Mouse (Mus musculus): ENCODE measurements at regions not wholly inside any gene's neighbourhood (a gene's known extent, or its start where the extent isn't known, plus 50 kb on each side); places are given as distances from the start of the nearest gene placed in this dataset.

DNA sequence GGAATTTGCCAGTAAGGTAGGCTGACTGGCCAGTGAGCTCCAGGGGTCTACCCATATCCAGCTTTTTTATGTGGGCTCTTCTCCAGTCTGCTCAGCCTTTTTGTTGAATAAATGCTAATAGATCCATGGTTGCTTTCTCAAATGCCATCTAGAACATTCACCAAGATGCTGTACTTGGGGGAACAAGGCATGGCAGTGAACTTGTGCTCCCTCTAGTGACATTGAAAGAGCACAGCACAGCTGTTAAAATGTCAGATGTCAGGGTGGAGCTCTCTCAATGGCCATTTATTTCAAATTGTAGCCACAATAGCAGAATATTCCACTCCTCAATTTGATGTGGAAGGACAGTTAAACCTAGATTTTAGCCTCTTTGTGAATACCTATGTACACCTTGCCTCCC is 86.3 kb downstream of the Kcnk1 start:
- H3K4me3 ChIP-seq: no peak overlapping the region
- TF ChIP-seq CEBPB (IDR thresholded peaks at IDR 0.05; ENCODE audit: insufficient read depth, poor library complexity, severe bottlenecking) (no peak), POLR2AphosphoS2 (IDR thresholded peaks at IDR 0.05; ENCODE audit: insufficient read length, low read depth) (no peak), MYOD1 (IDR thresholded peaks at IDR 0.05; ENCODE audit: control insufficient read depth in 1 of 3, insufficient read length in 2 of 3, low read depth in 2 of 3) (no peak), POLR2A (IDR thresholded peaks at IDR 0.05; ENCODE audit: insufficient read length, low read depth) (no peak), E2F4 (IDR thresholded peaks at IDR 0.05; ENCODE audit: insufficient read depth) (no peak), REST (IDR thresholded peaks at IDR 0.05; ENCODE audit: insufficient read depth, insufficient read length) (no peak), TCF3 (IDR thresholded peaks at IDR 0.05; ENCODE audit: insufficient read length, low read depth) (no peak), MAX (IDR thresholded peaks at IDR 0.05; ENCODE audit: low read depth) (no peak), MYOG (IDR thresholded peaks at IDR 0.05; ENCODE audit: control insufficient read depth in 1 of 3, insufficient read depth in 1 of 3, insufficient read length in 2 of 3, low read depth in 2 of 3) (no peak), USF1 (IDR thresholded peaks at IDR 0.05; ENCODE audit: low read depth) (no peak), SRF (IDR thresholded peaks at IDR 0.05; ENCODE audit: control insufficient read depth, insufficient read length, low read depth) (no peak)
- H3K36me3 ChIP-seq (ENCODE audit: control insufficient read depth, insufficient read depth): no peaks in the 10 kb centered on the region
- no peaks in the 10 kb centered on the region for H3K79me2 ChIP-seq (ENCODE audit: control insufficient read depth, insufficient read depth)
- no peak overlapping the region for H3K4me2 ChIP-seq (ENCODE audit: low read depth)
- no peak overlapping the region for H3ac ChIP-seq (ENCODE audit: control insufficient read depth, insufficient read length)
- no peaks in the 10 kb centered on the region for H3K27me3 ChIP-seq (ENCODE audit: control insufficient read depth, insufficient read depth, insufficient read length)

DNA sequence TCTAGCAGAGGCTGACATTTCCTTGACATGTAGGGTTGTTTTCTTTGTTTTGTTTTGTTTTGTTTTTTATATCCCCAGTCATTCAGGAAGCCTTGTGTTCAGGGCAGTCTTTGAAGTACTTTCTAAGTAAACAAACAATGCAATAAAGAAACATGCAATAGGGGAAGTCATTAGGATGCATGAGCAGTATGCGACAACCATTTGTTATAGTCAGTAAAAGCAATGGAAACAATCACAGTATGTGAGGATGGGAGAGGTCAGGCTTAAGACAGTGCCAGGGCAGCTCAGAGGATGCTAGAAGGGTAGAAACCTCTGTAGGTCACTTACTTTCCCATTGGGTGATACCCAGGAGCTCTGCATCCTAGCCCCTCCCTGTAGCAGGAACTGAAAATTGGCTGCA is 87.9 kb downstream of the Kcnk1 start:
- H3K27me3 ChIP-seq (ENCODE audit: control insufficient read depth, insufficient read depth, insufficient read length): no peaks in the 10 kb centered on the region
- H3K4me3 ChIP-seq: no peak overlapping the region
- TF ChIP-seq MYOG (IDR thresholded peaks at IDR 0.05; ENCODE audit: control insufficient read depth in 1 of 3, insufficient read depth in 1 of 3, insufficient read length in 2 of 3, low read depth in 2 of 3) (no peak), POLR2A (IDR thresholded peaks at IDR 0.05; ENCODE audit: insufficient read length, low read depth) (no peak), TCF12 (IDR thresholded peaks at IDR 0.05; ENCODE audit: insufficient read depth, poor library complexity, severe bottlenecking) (no peak), CEBPB (IDR thresholded peaks at IDR 0.05; ENCODE audit: insufficient read depth, poor library complexity, severe bottlenecking) (no peak)
- no peaks in the 10 kb centered on the region for H3K79me2 ChIP-seq (ENCODE audit: control insufficient read depth, insufficient read depth)
- H3K4me2 ChIP-seq (ENCODE audit: low read depth): no peak overlapping the region
- no peaks in the 10 kb centered on the region for H3K36me3 ChIP-seq (ENCODE audit: control insufficient read depth, insufficient read depth)
- no peak overlapping the region for H3ac ChIP-seq (ENCODE audit: control insufficient read depth, insufficient read length)

DNA sequence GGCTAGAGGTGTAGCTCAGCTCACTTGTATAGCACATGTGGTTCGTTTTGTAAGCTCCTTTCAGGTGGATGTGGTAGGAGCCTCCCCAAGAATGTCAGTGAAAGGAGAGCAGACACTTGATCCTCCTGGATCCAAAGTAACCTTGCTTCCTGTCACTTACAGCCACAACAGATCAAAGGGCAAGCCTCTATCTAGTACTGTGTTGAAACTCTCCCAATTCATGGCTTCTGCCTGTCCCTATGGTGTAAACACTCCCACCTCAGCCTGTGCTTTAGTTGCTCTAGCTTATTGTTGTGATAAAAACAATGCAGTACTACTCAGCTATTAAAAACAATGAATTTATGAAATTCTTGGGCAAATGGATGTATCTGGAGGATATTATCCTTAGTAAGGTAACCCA is 95.8 kb downstream of the Kcnk1 start:
- Histone ChIP-seq H3K27me3 (ENCODE audit: control insufficient read depth, insufficient read depth, insufficient read length) (no peaks in the 10 kb centered on the region), H3K4me2 (ENCODE audit: low read depth) (no peak overlapping the region), H3K79me2 (ENCODE audit: control insufficient read depth, insufficient read depth) (no peaks in the 10 kb centered on the region), H3ac (ENCODE audit: control insufficient read depth, insufficient read length) (no peak overlapping the region), H3K36me3 (ENCODE audit: control insufficient read depth, insufficient read depth) (no peaks in the 10 kb centered on the region), H3K4me3 (no peak overlapping the region)
- TF ChIP-seq MAX (IDR thresholded peaks at IDR 0.05; ENCODE audit: low read depth) (no peak), MYOG (IDR thresholded peaks at IDR 0.05; ENCODE audit: control insufficient read depth in 1 of 3, insufficient read depth in 1 of 3, insufficient read length in 2 of 3, low read depth in 2 of 3) (no peak), CEBPB (IDR thresholded peaks at IDR 0.05; ENCODE audit: insufficient read depth, poor library complexity, severe bottlenecking) (no peak), SRF (IDR thresholded peaks at IDR 0.05; ENCODE audit: control insufficient read depth, insufficient read length, low read depth) (no peak), TCF12 (IDR thresholded peaks at IDR 0.05; ENCODE audit: insufficient read depth, poor library complexity, severe bottlenecking) (no peak), USF1 (IDR thresholded peaks at IDR 0.05; ENCODE audit: low read depth) (no peak), MYOD1 (IDR thresholded peaks at IDR 0.05; ENCODE audit: control insufficient read depth in 1 of 3, insufficient read length in 2 of 3, low read depth in 2 of 3) (no peak), E2F4 (IDR thresholded peaks at IDR 0.05; ENCODE audit: insufficient read depth) (no peak), REST (IDR thresholded peaks at IDR 0.05; ENCODE audit: insufficient read depth, insufficient read length) (no peak)

- Histone ChIP-seq H3K4me2 (ENCODE audit: low read depth) (no peak overlapping the region), H3K27me3 (ENCODE audit: control insufficient read depth, insufficient read depth, insufficient read length) (no peaks in the 10 kb centered on the region), H3K79me2 (ENCODE audit: control insufficient read depth, insufficient read depth) (no peaks in the 10 kb centered on the region), H3K36me3 (ENCODE audit: control insufficient read depth, insufficient read depth) (no peaks in the 10 kb centered on the region), H3K4me3 (no peak overlapping the region), H3ac (ENCODE audit: control insufficient read depth, insufficient read length) (no peak overlapping the region)
- TF ChIP-seq TCF12 (IDR thresholded peaks at IDR 0.05; ENCODE audit: insufficient read depth, poor library complexity, severe bottlenecking) (no peak), USF1 (IDR thresholded peaks at IDR 0.05; ENCODE audit: low read depth) (no peak), REST (IDR thresholded peaks at IDR 0.05; ENCODE audit: insufficient read depth, insufficient read length) (no peak), CEBPB (IDR thresholded peaks at IDR 0.05; ENCODE audit: insufficient read depth, poor library complexity, severe bottlenecking) (no peak), MYOG (IDR thresholded peaks at IDR 0.05; ENCODE audit: control insufficient read depth in 1 of 3, insufficient read depth in 1 of 3, insufficient read length in 2 of 3, low read depth in 2 of 3) (no peak), SRF (IDR thresholded peaks at IDR 0.05; ENCODE audit: control insufficient read depth, insufficient read length, low read depth) (no peak), POLR2AphosphoS2 (IDR thresholded peaks at IDR 0.05; ENCODE audit: insufficient read length, low read depth) (no peak), POLR2A (IDR thresholded peaks at IDR 0.05; ENCODE audit: insufficient read length, low read depth) (no peak), TCF3 (IDR thresholded peaks at IDR 0.05; ENCODE audit: insufficient read length, low read depth) (no peak), E2F4 (IDR thresholded peaks at IDR 0.05; ENCODE audit: insufficient read depth) (no peak), MYOD1 (IDR thresholded peaks at IDR 0.05; ENCODE audit: control insufficient read depth in 1 of 3, insufficient read length in 2 of 3, low read depth in 2 of 3) (no peak), MAX (IDR thresholded peaks at IDR 0.05; ENCODE audit: low read depth) (no peak)
These were observed 99.0 kb downstream of the Kcnk1 start for GRCm38 (mm10) chr8:126094005-126094404.

GRCm38 (mm10) chr8:126096056-126096455 is 101.1 kb downstream of the Kcnk1 start:
- H3K4me3 ChIP-seq: no peak overlapping the region
- no peak overlapping the region for H3ac ChIP-seq (ENCODE audit: control insufficient read depth, insufficient read length)
- H3K79me2 ChIP-seq (ENCODE audit: control insufficient read depth, insufficient read depth): no peaks in the 10 kb centered on the region
- TF ChIP-seq POLR2A (IDR thresholded peaks at IDR 0.05; ENCODE audit: insufficient read length, low read depth) (no peak), MAX (IDR thresholded peaks at IDR 0.05; ENCODE audit: low read depth) (no peak), POLR2AphosphoS2 (IDR thresholded peaks at IDR 0.05; ENCODE audit: insufficient read length, low read depth) (no peak)
- no peaks in the 10 kb centered on the region for H3K27me3 ChIP-seq (ENCODE audit: control insufficient read depth, insufficient read depth, insufficient read length)
- H3K4me2 ChIP-seq (ENCODE audit: low read depth): no peak overlapping the region
- no peaks in the 10 kb centered on the region for H3K36me3 ChIP-seq (ENCODE audit: control insufficient read depth, insufficient read depth)

Measured in myocyte (in vitro differentiated cells).